Mouse (Mus musculus) ES-Bruce4 (cell line): ENCODE data around the gene Nadk2.

Experiments used
- CTCF ChIP-seq: IDR thresholded peaks from one replicate; pipeline ENCODE4 v1.8.1; 2011; ENCODE audit warnings: low read depth, low read length
- EP300 ChIP-seq: IDR thresholded peaks from 2 replicates; pipeline ENCODE4 v1.6.1; 2011; ENCODE audit warnings: low read depth, low read length; ENCODE audit not compliant: insufficient read depth
- POLR2A ChIP-seq: IDR thresholded peaks from one replicate; pipeline ENCODE4 v1.8.1; 2011; ENCODE audit warnings: low read length; ENCODE audit not compliant: insufficient read depth

DNA sequence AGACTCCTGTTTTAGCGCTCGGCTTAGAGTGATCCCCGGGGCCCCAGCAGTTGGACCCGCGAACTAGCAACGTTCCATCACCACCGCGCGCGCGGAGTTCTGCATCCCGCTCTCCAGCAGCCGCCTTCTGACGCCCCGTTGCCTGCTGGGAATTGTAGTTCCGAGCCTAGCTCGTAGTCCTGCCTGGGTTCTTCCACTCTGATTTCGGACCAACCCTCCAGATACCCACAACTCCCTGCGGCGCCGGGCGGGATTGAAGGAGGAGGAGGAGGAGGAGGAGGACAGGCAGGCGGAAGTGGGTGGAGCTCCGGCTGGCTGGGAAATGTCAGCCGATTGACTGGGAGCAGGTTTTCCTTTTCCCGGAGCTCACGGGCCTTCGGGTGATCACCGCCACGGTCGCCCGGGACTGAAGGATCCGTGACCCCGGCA, 69.2 kb downstream of the Nadk2 start, which contains the start of gene Lmbrd2:
- peak; percentile 9 for TF ChIP-seq POLR2A
- TF ChIP-seq CTCF = no peak
- TF ChIP-seq EP300 = no peak
